Mouse (Mus musculus) testis, postnatal 14 days (tissue): ENCODE data around the gene Gm17087.

ENCODE experiments used
- DNase-seq: peaks from one replicate; pipeline ENCODE4 v3.0.0; 2021; ENCODE audit warnings: low spot score

The Gm17087 gene

DNA sequence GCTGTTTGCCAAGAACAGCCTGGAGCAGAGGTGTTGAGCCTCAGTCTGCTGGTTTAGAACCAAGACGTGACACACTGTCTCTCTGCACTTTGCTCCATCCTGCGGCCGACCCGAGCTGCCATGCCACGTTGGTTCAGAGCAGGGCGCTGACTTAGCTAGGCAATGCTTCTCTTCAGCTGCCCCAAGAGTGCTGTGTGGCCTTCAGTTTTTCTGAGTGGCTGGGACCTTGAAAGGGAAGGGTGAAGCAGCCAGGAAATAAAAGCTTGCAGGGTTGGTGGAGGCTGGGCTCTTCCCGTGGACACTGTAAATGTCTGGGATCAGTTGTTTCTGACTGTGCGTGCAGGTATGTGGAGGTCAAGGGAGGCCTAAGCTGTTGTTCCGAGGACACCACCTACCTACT lies 20.4 kb downstream of the Gm17087 start:
- DNase-seq = no peak

DNA sequence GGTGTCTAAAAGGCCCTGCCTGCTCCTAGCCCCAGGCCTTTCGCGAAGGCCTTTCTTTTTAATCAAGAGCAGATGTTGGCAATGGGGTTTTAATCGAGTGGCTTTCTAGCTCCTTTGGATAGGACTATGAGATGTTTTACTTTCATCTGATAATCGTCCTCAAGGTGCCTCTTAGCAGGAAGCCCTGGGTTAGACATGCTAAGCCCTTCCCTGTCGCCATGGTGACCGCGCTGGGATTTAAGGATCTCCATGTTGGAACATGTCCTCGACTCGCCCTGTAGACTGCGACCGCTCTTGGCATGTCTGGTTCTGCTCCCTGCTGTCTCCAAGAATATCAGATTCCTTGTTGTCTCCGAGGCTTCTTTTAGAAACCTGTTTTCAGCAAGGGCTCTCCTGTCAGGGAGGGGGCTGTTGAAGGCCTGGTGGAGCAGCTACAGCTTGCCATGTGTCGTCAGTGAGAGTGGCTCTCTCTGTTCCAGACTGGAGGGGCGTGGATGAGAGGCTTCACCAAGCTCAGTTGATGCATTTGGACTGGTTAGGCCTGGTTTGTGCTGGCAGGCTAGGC lies 24.7 kb downstream of the Gm17087 start:
- DNase-seq = no peak

DNA sequence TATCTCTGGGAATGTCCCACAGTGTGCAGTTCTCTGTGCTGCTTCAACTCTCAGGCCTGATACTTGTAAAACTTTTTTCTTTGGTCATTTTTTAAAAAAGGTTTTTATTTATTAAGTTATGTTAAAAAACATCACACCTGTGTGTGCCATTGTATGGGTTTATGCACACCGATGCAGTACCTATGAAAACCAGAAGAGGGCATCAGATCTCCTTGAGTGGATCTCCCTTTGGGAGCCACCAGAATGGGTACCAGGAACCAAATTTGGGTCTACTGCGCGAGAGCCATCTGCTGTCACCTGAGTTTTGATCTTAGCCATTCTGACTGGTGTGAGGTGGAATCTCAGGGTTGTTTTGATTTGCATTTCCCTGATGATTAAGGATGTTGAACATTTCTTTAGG lies 28.6 kb downstream of the Gm17087 start:
- DNase-seq = no peak

DNA sequence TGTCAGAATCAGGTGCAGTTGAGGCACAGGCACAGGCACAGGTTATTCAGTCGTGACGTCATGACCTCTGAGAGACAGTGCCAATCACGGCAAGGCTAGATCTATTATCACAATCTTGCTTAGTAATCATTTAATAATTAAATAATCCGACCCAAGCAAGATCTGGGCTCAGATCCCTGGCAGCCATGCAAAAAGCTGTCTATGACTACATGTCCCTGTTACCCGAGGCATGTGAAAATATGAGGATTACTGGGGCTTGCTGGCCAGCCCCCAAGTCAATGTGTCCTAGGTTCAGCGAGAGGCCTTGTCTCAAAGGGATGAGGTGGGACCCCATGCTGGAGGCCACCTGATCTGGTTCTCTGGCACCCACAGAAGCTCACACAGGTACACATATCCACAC lies 30.2 kb downstream of the Gm17087 start:
- no peak for DNase-seq

DNA sequence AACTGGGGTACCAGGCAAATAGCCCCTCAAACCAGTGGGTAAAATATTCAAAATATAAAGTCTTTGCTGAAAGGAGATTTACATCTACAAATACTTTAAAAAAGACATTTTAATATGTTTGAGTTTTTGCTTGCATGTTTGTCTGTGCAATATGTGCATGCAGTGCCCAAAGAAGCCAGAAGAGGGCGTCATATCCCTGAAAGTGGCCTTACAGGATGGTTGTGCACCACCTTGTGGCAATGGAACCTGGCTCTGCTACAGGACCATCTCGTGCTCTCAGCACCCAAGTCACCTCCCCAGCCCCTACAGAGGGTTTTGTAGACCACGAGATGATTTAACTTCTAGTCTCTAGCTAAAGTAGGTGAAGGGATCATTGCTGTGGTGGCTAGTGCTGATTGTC lies 32.9 kb downstream of the Gm17087 start:
- DNase-seq = no peak

DNA sequence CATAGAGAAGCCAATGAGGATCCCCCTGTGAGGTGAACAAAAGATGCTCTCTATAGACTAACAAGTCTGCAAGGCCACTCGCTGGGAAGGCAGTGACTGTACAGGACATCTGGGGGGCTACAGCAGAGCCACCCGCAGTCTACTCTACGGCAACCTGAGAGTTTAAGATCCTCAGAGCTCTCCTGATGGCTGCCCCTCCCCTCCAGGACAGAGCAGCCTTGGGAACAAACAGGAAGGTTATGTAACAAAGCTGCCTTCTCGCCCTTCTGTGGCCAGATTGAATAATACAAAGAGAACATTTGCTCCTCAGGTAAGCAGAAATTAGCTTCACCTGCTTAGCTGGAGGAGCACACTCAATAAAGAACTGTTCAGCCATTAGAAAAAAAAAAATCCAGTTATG lies 34.1 kb downstream of the Gm17087 start:
- DNase-seq = no peak

DNA sequence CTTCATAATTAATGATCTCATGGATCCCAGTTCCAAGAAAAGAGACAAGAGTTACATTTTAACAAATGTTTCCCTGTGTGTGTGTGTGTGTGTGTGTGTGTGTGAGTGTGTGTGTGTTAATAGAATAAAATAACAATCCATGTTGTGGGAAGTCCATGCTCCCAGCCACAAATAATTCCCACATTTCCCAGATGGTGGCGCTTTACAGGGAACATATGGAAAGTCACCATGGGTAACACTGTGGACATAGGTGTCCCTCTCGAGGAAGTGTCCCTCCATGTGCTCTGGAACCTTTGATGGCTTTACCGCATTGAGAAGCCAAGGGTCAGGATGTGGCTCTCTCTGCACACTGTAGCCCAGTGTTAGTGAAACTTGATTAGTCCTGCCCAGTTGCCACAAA lies 38.1 kb downstream of the Gm17087 start:
- no peak for DNase-seq

DNA sequence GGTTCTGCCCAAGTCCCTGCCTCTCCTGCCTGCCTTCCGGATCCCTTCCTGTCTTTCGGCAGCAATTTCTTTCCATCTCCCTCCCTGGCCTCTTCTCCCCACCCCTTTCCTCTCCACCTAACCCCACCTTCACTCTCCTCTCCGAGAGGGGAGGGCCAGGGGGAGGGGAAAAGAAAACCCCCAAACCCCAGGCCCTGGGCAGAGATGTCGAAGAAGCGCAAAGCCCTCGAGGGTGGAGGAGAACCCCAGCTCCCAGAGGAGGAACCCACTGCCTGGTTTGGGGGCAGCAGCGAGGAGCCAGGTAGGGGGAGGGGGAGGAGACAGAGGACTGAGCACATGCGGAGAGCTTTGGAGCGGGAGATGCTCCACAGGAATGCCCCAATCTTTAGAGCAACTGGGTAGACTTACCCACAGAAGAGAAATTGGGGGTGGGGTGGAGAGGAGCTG lies 39.9 kb downstream of the Gm17087 start:
- DNase-seq = no peak

DNA sequence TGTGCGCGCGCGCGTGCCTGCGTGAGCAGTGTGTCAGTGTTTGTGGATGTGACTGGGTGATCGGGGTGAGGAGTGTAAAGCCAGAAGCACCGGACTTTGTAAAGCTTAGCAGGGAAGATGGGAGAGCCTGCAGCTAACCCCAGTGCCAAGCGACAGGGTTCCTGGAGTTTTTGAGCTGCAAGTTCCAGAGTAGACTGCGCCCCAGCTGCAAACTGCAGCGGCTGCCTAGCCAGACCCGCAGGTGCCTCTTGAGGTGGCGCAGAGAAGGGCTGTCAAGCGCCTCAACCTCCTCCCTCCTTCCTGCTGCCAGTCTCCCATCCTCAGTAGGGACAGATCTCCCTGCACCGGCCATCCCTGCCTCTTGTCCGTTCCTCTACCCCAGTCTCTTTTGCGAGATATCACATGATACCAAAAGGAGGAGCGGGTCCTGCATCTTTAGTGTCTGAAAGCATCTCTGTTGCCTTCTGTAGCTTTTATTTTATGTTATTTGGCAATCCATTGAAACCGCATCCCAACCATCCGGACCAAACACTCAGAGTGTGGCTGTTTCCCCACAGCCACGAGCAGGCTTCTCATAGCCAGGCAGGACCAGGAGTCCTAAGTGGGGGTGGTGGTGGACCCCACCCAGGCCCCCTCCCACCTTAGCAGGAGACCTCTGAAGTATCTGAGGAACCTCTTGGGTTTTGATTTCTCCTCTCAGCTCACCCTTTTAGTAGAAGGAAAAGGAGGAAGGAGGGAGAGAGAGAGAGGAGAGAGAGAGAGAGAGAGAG lies 40.6 kb downstream of the Gm17087 start:
- DNase-seq = no peak

DNA sequence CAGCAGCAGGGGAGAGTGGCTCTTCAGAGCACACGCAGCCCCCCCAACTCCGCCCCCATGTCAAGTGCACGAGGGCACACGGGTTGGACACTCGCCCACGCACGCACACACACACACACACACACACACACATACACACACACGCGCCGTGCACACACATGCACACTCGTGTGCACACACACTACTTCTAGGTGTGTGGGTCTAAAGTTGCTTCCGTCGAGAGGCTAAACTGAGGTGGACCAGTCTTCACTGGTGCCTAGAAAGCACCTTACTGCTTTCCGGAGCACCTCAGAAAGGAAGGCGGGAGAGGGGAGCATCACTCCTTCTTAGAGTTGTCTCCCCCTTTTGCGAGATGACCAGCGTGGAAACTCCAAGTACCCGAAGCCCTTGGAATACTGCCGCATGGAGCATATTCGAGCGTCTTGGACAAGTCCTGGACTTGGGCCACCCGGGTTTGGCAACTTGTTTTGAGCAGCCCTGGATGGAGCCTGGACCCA lies 41.5 kb downstream of the Gm17087 start, which contains the start of gene Pde10a:
Gene Pde10a (plus strand): TSS at position 148 of the 497 bp plus-strand sequence.
- no peak for DNase-seq

DNA sequence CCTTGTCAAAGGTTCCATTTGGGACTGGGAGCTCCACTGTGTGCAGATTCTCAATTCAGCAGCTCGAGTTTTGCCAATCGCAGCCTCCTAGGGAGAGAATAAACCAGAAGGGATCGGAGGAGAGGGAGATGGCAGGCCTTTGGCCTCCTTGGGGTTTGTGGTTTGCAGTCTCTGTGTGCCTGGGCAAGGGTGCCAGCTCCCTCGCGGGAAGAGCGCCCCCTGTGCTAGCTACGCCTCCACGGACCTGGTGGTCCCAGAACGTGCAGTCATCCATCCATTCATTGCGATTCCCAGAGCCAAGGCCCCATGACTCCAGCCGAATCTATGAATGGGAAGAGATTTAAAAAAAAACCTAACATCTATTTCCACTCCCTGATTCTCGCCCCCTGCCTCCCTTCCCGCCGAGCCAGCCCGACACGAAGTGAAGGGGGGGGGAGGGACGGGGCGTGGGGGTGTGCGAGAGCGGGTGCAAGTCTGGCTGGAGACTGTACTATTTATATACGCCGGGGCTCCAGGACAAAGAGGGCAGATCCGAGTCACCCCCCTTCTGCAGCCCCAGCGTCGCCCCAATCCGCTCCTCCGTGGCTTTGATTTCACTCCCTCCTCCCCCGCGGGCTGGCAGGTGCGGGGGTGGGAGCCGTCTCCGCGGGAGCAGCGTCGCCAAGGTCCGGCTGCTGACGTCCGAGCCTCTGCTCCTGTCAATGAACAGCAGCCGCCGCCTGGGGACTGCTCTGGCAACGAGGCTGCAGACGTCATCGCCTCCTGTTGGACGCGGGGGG lies 42.2 kb downstream of the Gm17087 start:
- DNase-seq = peak; percentile 60

DNA sequence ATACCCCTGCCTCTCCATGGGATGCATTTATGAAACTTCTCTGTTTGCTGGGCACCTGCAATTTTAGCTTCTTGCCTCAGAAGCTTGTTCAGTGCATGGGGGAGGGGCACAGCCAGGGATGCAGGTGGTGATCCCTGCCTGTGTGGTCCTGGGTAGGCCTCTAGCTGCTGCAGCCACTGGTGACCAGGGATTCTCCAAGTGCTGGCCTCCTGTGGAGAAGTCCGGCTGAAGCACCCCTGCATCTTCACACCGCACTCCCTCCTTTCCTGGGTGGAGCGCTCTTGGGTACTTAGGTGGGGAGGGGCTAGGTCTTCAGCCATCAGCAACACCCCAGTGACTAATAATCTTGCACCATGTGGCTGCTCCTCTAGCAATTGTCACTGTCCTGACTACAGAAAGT lies 42.8 kb downstream of the Gm17087 start:
- DNase-seq = no peak

DNA sequence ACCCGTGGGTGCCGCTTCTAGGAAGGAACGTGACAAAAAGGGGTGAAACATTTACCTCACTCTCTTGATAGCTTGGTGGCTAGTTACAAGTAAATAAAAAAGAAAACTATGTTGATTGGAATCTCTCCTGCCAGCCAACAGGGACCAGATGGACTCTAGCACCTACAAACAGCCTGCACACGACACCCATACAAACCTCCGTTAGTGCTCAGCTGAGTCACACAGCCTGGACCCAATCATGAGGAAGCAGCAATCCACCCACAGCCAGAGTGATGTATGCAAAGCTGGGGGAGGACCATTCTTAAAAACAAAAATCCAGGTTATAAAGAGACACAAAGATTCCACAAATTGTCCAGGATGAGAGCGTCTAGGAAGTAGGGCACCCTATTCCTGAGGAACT lies 50.7 kb downstream of the Gm17087 start:
- no peak for DNase-seq
